Mouse (Mus musculus): ENCODE results near the gene Bmyc.

DNA sequence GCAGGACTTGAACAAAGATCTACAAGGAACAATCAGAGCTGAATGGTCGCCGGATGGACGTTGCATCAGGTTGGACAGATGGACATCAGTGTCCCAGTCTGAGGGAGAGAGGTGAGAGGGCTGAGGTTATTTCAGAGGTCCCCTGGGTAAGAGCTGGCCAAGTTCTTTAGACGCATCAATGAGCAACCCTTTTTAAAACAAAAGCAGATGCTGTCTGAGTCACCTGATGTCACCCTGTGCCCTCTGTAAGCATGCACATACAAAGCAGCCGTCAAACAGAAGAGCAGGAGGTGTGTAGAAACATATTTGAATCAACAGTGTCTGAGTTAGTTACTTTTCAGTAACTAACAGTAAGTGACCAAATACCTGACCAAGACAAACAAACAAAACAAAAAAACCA lies 42.4 kb upstream of the Bmyc start:
- no peak for TF ChIP-seq CTCF (conservative IDR thresholded peaks at IDR 0.05; ENCODE audit: insufficient read depth, insufficient read length, low read depth, low read length)
- no peak for TF ChIP-seq POLR2A (IDR thresholded peaks at IDR 0.05; ENCODE audit: low read depth, low read length)

All from kidney, adult 2 months (tissue).